Mouse (Mus musculus) lung, adult 2 months (tissue): ENCODE data around the gene Dnah7b.
"Not testable (repeated sequence)": the region's sequence is repeated elsewhere in the genome, so short reads cannot be mapped to it uniquely, and the experiment has no call there.

Experiments used
- CTCF ChIP-seq: fragments of 200-500 bp; IDR thresholded peaks from 2 replicates; pipeline ENCODE4 v1.5.1; 2011; ENCODE audit warnings: mild to moderate bottlenecking, low read length, control low read depth; ENCODE audit not compliant: insufficient read depth
- POLR2A ChIP-seq: fragments of 200-500 bp; IDR thresholded peaks from 2 replicates; pipeline ENCODE4 v1.6.1; 2011; ENCODE audit warnings: low read depth, mild to moderate bottlenecking, control low read depth, low read length, borderline replicate concordance; ENCODE audit errors: extremely low read depth

- TF ChIP-seq POLR2A, CTCF: not testable (repeated sequence)
These were observed 314.5 kb downstream of the Dnah7b start for GRCm38 (mm10) chr1:46380641-46381040.
